Mouse (Mus musculus) embryonic facial prominence, embryonic 11.5 days (tissue): ENCODE results near the gene Areg. TPM values are rescaled to one million over a fixed set of nuclear protein-coding genes. Genes with fewer than 3 reads are reported as not detected.

Experiments
- ATAC-seq: fragments of 200-750 bp; cut with Nextera tagmentation; replicated peaks from 2 replicates; pipeline ENCODE4 v1.8.0; 2017; ENCODE audit warnings: low read depth; ENCODE audit not compliant: insufficient number of reproducible peaks, low FRiP score, low TSS enrichment
- DNase-seq: peaks from one replicate; pipeline ENCODE4 v3.0.0-alpha.2; 2015; ENCODE audit warnings: low spot score
- H3K27ac ChIP-seq: fragments of 300-500 bp; sonication (generic); replicated peaks from 2 replicates; pipeline ENCODE4 v1.5.1; 2014; ENCODE audit warnings: mild to moderate bottlenecking, low read depth, low read length, control low read depth
- H3K27me3 ChIP-seq: fragments of 300-500 bp; sonication (generic); 2 replicates; pipeline ENCODE4 v1.6.1; 2014; ENCODE audit warnings: mild to moderate bottlenecking, low read length, moderate library complexity, mixed read lengths; ENCODE audit not compliant: control insufficient read depth, insufficient read depth
- H3K36me3 ChIP-seq: fragments of 300-500 bp; sonication (generic); replicated peaks from 2 replicates; pipeline ENCODE4 v1.6.1; 2014; ENCODE audit warnings: low read depth, mild to moderate bottlenecking, low read length, moderate library complexity, mixed read lengths; ENCODE audit not compliant: control insufficient read depth, insufficient read depth
- H3K4me1 ChIP-seq: fragments of 300-500 bp; sonication (generic); 2 replicates; pipeline ENCODE4 v1.6.1; 2014; ENCODE audit warnings: low read length, mixed read lengths; ENCODE audit not compliant: control insufficient read depth, insufficient read depth
- H3K4me2 ChIP-seq: fragments of 300-500 bp; sonication (generic); 2 replicates; pipeline ENCODE4 v1.6.1; 2014; ENCODE audit warnings: low read depth, mild to moderate bottlenecking, control low read depth, low read length, moderate library complexity
- H3K4me3 ChIP-seq: fragments of 300-500 bp; sonication (generic); 2 replicates; pipeline ENCODE4 v1.5.1; 2014; ENCODE audit warnings: low read depth, low read length, control low read depth
- H3K9ac ChIP-seq: fragments of 300-500 bp; sonication (generic); replicated peaks from 2 replicates; pipeline ENCODE4 v1.6.1; 2014; ENCODE audit warnings: mild to moderate bottlenecking, control low read depth, low read length
- H3K9me3 ChIP-seq: fragments of 300-500 bp; sonication (generic); replicated peaks from 2 replicates; pipeline ENCODE4 v1.6.1; 2016; ENCODE audit warnings: mild to moderate bottlenecking, low read length, inconsistent platforms, mixed read lengths; ENCODE audit not compliant: control insufficient read depth
- WGBS: fragments of 180-500 bp; shearing (Covaris S2); extraction: QIAGEN DNeasy Blood & Tissue Kit; methylation state at CpG from one replicate; pipeline ENCODE4 v1.1.7; 2014; 5-methylcytosine and 5-hydroxymethylcytosine counted together
- polyA plus RNA-seq: library from polyadenylated mRNA; unstranded; fragments of >200 nt; fragmentation: Nextera tagmentation; extraction: Ambion mirVana; gene quantifications from 2 replicates; pipeline ENCODE4 v1.2.1, GENCODE M21; 2014

Gene Areg
- polyA plus RNA-seq, 1 experiment from 2014 or later = not detected

GRCm38 (mm10) chr5:91176397-91176796 lies 37.0 kb downstream of the Areg start:
- DNase-seq (no peak), ATAC-seq (no peak)
- H3K4me2 ChIP-seq = no peak overlapping the region
- no peaks in the 10 kb centered on the region for H3K27me3 ChIP-seq
- no peak overlapping the region for H3K27ac ChIP-seq
- H3K36me3 ChIP-seq = no peaks in the 10 kb centered on the region
- H3K9me3 ChIP-seq = no peaks in the 10 kb centered on the region
- H3K4me1 ChIP-seq = no peaks in the 10 kb centered on the region
- no peak overlapping the region for H3K4me3 ChIP-seq
- no peak overlapping the region for H3K9ac ChIP-seq

DNA sequence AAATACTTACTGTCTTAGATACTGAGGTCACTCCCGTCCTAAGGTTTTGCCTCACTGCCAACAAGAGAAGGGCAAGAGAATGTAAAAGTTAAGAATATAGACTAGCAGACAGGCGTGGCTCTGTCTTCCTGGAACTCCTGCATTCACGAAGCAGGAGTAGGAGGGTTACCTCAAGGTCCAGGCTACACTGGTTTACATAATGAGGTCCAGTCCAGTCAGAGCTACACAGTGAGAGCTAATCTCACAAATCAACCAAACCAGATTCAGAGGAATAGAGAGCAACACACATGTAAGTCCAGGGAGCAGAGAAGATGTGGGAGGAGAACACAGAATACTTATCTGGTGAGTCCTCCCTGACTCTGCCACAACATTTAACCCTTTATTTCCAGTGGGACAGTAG lies 55.2 kb downstream of the Areg start:
- H3K4me3 ChIP-seq = no peak overlapping the region
- H3K9me3 ChIP-seq = no peaks in the 10 kb centered on the region
- DNase-seq (no peak), ATAC-seq (no peak)
- H3K27ac ChIP-seq = no peak overlapping the region
- WGBS = 74% methylated on average over 3 of the region's 3 CpGs
- H3K9ac ChIP-seq = no peak overlapping the region
- H3K4me1 ChIP-seq = no peaks in the 10 kb centered on the region
- no peak overlapping the region for H3K4me2 ChIP-seq
- no peaks in the 10 kb centered on the region for H3K36me3 ChIP-seq
- H3K27me3 ChIP-seq = no peaks in the 10 kb centered on the region

Other genes with a start within 250 kb of the Areg start
- gene Cxcl1, start 248.4 kb upstream of the Areg start, polyA plus RNA-seq = 0.60 and 0.79 TPM in 2 replicates
- not detected in 2 replicates for gene Cxcl2, start 235.7 kb upstream of the Areg start, polyA plus RNA-seq
- 80.7 and 102 TPM in 2 replicates for gene Mthfd2l, start 208.5 kb upstream of the Areg start, polyA plus RNA-seq
- gene Epgn, start 112.1 kb upstream of the Areg start, polyA plus RNA-seq = 0.31 TPM in 1 of 2 replicates, not detected in the other
- 0.08 TPM in 1 of 2 replicates, not detected in the other for gene Ereg, start 65.0 kb upstream of the Areg start, polyA plus RNA-seq